Mouse (Mus musculus) 3134 (cell line): ENCODE data around the gene Atp6v0a2.

Experiments
- DNase-seq: peaks from one replicate; pipeline ENCODE4 v3.0.0-alpha.2; 2011; ENCODE audit warnings: low spot score; ENCODE audit not compliant: insufficient read length; ENCODE audit errors: extremely low read depth

The Atp6v0a2 gene

DNA sequence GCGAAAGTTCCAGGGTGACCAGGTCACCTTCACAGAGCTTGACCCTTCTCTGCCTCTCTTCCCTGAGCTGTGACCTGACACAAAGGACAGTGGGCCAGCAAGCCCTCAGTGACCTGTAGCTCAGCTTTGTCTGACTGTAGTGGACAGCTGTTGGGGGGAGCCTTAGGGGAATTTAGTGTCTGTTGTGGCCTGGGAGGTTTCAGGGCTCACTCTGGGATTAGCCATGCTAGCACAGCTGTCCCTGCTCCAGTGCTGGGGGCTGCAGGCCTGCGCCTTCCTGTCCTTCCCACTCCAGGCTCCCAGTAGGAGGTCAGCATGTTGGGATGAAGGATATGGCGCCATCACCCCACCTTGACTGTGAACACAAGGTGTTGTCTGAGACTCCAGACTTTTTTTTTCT is 7.8 kb downstream of the Atp6v0a2 start:
- DNase-seq = no peak

DNA sequence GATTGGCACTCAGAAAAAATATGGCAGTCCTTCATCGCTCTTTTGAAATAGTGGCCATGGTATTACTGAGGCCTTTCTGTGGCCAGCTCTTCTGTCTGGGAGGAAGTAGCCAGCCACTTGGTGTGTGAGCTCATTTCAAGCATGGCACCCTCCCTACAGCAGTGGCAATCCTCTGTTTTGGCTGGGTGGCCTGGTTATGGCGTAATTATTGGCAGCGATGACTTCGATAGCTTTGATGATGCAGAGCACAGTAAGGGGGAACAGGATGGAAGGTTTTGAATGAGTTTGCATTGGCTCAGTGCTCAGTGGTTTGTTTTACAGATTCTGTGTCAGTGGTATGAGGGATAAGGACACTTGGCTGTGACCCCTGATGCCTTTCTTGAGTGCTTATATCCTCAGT is 8.3 kb downstream of the Atp6v0a2 start:
- no peak for DNase-seq

DNA sequence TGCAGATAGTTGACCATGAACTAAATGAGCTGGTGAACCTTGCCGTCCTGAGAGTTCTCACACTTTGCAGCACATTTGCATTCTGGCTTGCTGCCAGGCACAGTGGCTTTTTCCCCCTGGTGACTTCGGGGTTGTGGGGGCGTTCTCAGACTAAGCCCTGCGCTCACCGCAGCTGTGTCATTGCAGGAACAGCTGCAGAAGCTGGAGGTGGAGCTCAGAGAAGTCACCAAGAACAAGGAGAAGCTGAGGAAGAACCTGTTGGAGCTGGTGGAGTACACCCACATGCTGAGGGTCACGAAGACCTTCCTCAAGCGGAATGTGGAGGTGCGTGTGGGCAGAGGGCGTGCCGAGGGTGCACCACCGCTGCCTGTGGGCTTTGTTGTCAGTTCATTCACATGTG is 8.9 kb downstream of the Atp6v0a2 start:
- DNase-seq = no peak

DNA sequence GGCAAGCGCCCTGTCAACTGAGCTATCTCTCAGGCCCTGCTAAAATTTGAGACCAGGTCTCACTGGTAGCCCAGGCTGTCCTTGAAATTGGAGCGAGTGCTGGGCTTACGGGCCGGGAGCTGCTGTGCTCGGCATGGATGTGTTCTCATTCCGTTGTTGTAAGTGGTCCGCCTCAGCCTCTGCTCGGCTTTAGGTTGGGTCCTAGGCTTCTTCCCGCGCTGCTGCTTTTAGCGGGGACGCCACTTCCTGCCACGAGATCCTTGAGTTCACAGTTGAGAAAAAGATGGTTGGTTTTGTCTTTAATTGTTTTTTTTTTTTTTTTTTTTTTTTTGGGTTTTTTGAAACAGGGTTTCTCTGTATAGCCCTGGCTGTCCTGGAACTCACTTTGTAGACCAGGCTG is 9.5 kb downstream of the Atp6v0a2 start:
- no peak for DNase-seq

DNA sequence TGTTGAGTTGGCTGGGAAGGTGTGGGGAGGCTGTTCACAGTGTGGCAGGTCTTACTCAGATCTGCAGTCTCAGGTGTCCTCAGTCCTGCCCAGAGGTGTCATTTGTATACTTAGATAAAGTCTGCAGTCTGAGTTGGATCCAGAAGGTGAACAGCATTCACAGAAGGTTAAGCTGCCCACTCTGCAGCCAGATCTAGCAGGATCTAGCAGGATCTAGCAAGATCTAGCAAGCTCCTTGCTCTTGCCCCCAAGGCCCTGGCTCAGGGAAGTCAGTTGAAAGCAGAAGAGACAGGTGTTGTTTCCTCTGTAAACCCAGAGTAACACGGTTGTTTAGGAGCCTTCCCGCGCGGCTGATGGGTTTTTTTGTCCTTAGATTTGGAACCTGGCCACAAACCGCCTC is 85.4 kb downstream of the Atp6v0a2 start:
- no peak for DNase-seq

DNA sequence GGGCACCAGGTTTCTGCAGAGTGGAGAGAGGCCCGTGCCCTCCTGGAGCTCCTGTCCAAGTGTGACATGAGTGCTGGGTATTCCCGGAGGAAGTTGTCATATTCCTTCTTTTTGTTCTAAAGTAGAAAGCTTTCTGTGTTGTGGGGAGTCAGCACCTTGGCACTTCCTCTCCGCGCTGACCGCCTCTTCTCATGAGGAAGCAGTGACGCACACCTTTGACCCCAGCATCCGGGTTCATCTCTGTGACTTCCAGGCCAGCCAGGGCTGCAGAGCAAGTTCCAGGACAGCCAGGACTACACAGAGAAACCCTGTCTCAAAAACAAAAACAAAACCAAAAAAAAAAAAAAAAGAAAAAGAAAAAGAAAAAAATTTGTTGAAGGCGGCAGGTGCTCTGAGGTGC is 86.8 kb downstream of the Atp6v0a2 start:
- no peak for DNase-seq

DNA sequence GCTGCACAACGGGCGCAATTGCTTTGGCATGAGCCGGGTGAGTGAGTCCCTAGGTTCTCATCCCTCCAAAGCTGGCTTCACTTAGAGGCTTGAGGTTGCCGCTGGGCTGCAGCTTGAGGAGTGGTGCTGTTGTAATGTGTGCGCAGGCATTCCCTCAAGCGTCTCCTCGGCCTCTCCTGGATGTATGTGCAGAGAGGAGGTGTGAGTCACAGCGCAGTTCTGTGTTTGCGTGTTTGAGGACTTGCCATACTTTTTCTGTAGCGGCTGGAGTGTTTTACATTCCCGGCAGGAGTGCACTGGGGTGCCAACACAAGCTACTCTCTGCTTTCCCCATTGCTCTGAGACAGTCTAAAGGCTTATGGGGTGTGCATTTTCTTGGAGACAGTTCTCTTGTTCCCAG is 89.6 kb downstream of the Atp6v0a2 start:
- DNase-seq = no peak

DNA sequence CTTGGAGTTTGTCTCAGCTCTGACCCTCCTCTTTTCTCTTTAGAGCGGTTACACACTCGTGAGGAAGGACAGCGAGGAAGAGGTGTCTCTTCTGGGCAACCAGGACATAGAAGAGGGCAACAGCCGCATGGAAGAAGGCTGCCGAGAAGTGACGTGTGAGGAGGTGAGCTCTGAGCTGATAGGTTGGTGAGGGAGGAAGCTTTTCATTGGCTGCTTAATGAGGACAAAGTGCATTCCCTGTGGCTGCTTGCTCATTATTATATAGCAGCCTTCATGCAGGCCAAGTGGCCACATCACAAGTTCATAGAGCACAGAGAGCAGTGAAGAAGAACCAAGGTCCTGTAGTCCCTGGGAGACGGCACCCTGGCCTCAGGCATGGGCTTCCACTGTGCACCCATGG is 90.0 kb downstream of the Atp6v0a2 start:
- DNase-seq = no peak

DNA sequence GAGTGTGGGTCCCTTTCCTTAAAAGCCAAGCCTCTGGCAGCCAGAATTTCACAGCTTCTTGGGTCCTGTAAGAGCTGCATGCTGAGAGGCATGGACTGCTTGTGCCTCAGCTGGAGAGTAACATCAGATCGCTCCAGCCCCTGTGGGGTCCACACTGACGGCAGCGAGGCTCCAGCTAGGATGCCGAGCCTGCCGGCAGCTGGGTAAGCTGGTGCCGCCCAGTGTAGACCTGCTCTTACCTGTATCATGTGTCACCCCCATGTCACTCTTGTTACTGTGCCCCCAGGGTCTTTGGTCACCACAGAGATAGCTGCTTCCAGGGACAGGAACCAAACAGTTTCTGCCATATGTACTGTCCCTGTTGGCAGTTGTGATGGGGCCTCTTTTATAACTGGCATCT is 94.7 kb downstream of the Atp6v0a2 start:
- DNase-seq = no peak

DNA sequence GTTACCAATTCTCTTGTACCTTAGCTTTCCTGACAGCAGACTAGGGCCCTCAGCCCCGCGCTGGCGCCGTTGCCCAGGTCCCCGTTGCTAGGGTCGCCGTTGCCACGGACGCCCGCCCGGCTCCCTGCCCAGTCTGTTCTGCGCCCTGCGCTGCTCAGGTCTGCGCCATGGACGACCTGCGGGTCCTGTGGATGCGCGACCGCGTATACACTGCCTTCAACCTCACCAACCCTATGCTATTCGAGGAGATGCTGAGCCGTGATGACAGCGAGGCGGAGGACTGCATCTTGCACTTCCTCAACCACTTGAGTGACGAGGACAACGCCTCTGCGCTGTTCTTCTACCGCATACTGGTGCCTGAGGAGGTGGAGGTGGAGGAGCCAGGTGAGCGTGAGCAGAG is 96.6 kb downstream of the Atp6v0a2 start, which contains the start of gene Dnah10:
TSS of gene Dnah10 (plus strand) at position 89 of the 400 bp plus-strand sequence.
- no peak for DNase-seq

DNA sequence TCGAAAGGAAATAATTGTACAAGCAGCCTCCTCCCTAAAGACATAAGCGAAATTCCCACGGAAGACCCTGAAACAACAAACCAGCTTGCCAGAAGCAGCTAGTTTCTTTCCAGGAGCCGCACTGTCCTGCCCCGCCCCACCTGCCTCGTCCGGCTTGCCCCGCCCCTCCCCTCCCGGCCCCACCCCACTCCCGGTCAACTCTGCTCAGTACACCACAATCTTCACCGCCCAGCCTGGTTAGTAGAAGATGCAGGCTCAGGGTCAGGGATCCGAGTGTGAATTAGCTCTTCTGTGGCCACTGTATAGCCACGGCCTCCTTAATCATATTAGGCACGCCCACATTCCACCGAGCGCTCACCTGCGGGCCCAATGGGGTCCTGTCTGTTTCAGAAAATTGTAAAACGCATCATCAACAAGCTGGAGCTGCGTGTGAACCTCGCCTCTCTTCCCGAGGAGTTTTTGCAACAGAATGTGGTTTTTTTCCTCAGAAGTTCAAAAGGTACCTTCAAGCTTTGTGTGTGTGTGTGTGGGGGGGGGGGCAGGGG is 101.4 kb downstream of the Atp6v0a2 start:
- DNase-seq = no peak

DNA sequence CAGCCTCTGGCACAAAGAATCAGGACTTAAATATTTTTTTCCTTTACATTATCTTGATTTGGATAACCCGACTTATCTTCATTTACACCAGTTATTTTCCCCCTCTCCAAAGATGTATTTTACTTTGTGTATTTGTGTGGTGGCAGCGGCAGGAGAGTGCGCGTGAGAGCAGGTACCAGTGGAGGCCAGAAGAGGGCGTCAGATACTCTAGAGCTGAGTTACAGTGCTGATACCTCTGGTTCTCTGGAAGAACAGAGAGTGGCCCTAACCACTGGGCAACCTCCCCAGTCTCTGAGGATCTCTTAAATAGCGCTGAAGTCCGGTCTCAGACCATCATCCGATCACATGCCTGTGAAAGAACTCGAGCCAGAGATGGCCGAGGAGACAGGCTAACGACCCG is 105.6 kb downstream of the Atp6v0a2 start:
- DNase-seq = no peak

DNA sequence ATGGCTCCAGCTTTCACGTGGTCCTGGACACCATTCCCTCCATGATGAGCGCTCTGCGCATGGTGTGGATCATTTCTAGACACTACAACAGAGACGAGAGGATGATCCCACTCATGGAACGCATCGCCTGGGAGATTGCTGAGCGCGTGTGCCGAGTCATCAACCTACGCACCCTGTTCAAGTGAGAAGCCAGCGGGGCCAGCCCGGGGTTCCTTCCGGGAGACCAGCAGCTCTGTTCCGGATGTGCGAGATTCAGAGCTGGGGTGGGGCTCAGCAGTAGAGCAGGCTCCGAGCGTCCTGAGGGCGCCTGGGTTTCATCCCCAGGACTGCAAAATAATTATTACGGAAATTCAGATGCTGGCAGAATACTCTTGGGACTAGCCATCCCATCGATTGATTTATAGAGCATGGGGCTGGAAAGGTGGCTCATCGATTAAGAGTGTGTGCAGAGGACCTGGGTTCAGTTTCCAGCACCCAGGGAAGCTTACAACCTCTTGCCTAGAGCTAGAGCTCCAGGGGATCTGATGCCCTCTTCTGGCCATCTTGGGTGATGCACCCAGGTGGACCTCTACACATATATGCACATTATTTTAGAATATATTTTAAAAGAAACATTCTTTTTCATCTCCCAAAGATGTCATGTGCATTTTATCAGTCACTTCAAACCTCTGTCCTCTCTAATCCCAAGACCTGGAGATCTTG is 113.7 kb downstream of the Atp6v0a2 start:
- DNase-seq = no peak

DNA sequence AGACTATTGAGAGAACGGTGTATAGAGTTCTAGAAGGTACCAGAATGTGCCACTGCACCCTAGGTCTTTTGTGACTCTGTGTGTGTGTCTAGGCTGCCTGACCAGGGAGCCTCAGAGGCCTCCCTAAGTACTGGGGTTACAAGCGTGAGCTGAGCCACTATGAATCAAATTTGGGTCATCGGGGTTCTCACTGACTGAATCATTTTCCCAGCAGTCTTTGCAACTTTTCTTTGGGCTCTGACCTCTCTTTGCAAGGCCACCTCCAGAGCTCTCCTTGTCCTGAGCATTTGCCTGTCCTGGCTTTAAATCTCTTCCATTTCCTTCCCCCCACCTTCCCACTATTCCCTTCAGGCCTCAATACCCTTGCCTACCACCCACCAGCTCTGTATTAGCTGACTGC is 115.5 kb downstream of the Atp6v0a2 start:
- no peak for DNase-seq

DNA sequence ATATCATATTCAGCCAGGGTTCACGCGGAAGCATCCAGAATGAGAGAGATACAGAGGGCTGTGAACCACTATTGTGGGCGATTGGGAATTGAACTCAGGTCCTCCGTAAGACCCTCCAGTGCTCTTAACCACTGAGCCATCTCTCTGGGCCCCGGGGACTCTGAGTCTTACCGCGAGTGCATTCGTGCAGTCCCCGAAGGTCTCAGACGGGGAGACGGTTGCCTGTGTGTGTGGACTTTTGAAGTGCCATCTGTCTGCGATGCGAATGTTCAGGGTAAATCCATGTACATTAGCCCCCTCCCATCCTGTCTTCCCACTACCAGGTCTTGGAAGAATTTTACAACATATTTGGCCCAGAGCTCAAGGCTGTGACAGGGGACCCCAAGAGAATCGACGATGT is 117.8 kb downstream of the Atp6v0a2 start:
- DNase-seq = no peak

DNA sequence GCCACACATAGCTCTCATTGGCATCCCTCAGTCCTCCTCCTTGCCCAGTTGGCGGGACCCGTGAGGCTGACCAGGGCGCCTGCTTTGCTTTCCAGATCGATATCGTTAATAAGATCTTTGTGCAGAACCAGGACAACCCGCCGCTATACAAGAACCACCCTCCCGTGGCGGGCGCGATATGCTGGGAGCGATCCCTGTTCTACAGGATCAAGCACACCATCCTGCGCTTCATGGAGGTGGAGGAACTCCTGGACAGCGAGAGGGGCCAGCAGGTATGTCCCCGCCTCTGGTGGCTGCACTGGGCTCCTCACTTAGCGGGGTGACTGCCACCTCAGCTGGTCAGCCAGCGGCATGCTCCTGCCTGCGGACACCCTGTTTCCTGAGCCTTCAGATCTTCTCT is 119.9 kb downstream of the Atp6v0a2 start:
- DNase-seq = no peak

DNA sequence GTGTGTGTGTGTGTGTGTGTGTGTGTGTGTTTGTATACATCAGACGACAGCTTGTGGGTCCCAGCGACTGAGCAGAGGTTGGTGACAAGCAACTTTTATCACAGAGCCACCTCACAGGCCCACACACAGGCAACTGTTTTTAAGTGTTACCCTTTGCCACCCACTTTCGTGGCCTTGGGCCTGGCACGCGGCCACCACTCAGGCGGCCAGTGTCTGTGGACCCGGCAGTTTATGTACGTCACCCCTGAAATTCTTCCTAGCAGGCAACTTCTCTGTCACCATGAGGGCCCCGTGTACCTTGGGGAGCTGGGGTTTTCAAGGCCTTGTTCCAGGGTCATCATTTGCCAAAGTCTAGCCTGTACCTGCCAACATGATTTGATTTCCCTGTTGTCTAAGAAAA is 123.3 kb downstream of the Atp6v0a2 start:
- no peak for DNase-seq

DNA sequence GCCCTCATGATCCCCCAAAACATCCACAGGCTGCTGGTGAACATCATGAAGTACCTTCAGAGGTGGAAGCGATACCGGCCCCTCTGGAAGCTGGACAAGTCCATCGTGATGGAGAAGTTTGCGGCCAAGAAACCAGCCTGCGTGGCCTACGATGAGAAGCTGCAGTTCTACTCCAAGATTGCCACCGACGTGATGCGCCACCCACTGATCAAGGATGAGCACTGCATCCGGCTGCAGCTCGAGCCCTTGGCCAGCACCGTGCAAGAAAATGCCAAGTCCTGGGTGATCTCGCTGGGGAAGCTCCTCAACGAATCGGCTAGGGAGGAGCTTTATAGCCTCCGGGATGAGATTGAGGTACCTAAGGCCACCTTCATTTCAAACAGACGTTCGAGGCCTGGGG is 132.6 kb downstream of the Atp6v0a2 start:
- no peak for DNase-seq

DNA sequence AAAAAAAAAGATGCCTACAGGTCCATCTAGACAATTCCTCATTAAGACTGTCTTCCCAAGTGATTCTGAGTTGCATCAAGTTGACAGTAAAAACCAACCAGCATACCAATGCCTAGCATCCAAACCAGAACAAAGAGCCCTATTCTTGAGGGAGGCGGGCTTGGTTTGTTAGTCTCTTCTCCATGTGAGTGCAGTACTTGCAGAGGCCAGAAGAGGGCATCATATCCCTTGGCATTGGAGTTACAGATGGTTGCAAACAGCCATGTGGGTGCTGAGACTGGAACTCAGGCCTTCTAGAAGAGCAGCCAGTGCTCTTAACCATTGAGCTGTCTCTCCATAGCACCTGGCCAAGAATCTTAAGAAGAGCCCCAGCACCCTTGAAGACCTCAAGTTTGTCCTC is 133.4 kb downstream of the Atp6v0a2 start:
- no peak for DNase-seq
